Mouse (Mus musculus) adrenal gland, adult 18-20 months (tissue): ENCODE data around the gene Duoxa1. TPM values are rescaled to one million over a fixed set of nuclear protein-coding genes. Genes with fewer than 3 reads are reported as not detected.

ENCODE experiments used
- DNase-seq, 2 experiments: peaks; one replicate each; pipeline ENCODE4 v3.0.0; 2021 to 2022; ENCODE audit warnings: low spot score in 2 of 2
- total RNA-seq, 2 experiments: library from RNA; stranded (reverse); gene quantifications; 1 replicate in 1 of 2; 2 replicates in 1 of 2; pipeline ENCODE4 v1.2.3; 2021

Duoxa1 gene
- total RNA-seq, 2 experiments from 2014 or later: not detected

- DNase-seq: no peak
Observed at GRCm38 (mm10) chr2:122298596-122299490, 14.7 kb downstream of the Duoxa1 start, which contains the start of gene Duoxa2. Gene Duoxa2, plus strand, starts transcription at chr2:122298900.

GRCm38 (mm10) chr2:122298096-122298499, 15.4 kb downstream of the Duoxa1 start, which contains the start of gene Duox2:
Gene Duox2, minus strand, starts transcription at chr2:122298449.
- no peak for DNase-seq

- DNase-seq: no peak
Observed at GRCm38 (mm10) chr2:122297271-122298095, 16.0 kb downstream of the Duoxa1 start.

GRCm38 (mm10) chr2:122294916-122295315, 18.6 kb downstream of the Duoxa1 start:
- DNase-seq: no peak

- DNase-seq: no peak
Observed at GRCm38 (mm10) chr2:122286137-122286536, 27.4 kb downstream of the Duoxa1 start.

GRCm38 (mm10) chr2:122284091-122284490, 29.4 kb downstream of the Duoxa1 start:
- DNase-seq: no peak

- no peak for DNase-seq
Observed at GRCm38 (mm10) chr2:122278769-122279168, 34.8 kb downstream of the Duoxa1 start.

- DNase-seq: no peak
Observed at GRCm38 (mm10) chr2:122266407-122267193, 46.9 kb downstream of the Duoxa1 start.

GRCm38 (mm10) chr2:122264690-122265089, 48.8 kb downstream of the Duoxa1 start:
- no peak for DNase-seq

GRCm38 (mm10) chr2:122260729-122261128, 52.8 kb downstream of the Duoxa1 start:
- DNase-seq: no peak

GRCm38 (mm10) chr2:122255997-122256396, 57.5 kb downstream of the Duoxa1 start:
- no peak for DNase-seq

Other genes with a start within 250 kb of the Duoxa1 start
- gene Spg11, start 195.3 kb downstream of the Duoxa1 start, total RNA-seq: 10 to 100 TPM; 16.1 to 17.9 TPM
- gene B2m, start 166.0 kb downstream of the Duoxa1 start, total RNA-seq: 1,000 to 10,000 TPM in 1 of 2 experiments, 100 to 1,000 TPM in 1; 825 to 1,833 TPM
- gene Trim69, start 153.0 kb downstream of the Duoxa1 start, total RNA-seq: under 1 TPM in 1 of 2 experiments, not detected in 1; 0.16 TPM
- not detected for gene Patl2, start 127.5 kb downstream of the Duoxa1 start, total RNA-seq
- not detected for gene Terb2, start 127.5 kb downstream of the Duoxa1 start, total RNA-seq
- gene Sord, start 79.0 kb downstream of the Duoxa1 start, total RNA-seq: 10 to 100 TPM; 68.2 to 83.0 TPM
- gene Duox2, start 15.3 kb downstream of the Duoxa1 start, total RNA-seq: under 1 TPM in 1 of 2 experiments, not detected in 1; 0.13 TPM
- not detected for gene Duoxa2, start 14.8 kb downstream of the Duoxa1 start, total RNA-seq
- under 1 TPM in 1 of 2 experiments, not detected in 1; 0.07 TPM for gene Duox1, start 1.9 kb upstream of the Duoxa1 start, total RNA-seq
- gene Shf, start 55.4 kb upstream of the Duoxa1 start, total RNA-seq: 10 to 100 TPM in 1 of 2 experiments, 1 to 10 TPM in 1; 6.4 to 10.4 TPM
- 1 to 10 TPM; 1.2 to 7.1 TPM for gene Slc28a2, start 112.7 kb upstream of the Duoxa1 start, total RNA-seq
- under 1 TPM in 1 of 2 experiments, not detected in 1; 0.19 TPM for gene Gm14085, start 171.2 kb upstream of the Duoxa1 start, total RNA-seq